Mouse (Mus musculus): ENCODE data around the gene Zrsr1. TPM values are rescaled to one million over a fixed set of nuclear protein-coding genes. Genes with fewer than 3 reads are reported as not detected.

Zrsr1 gene
- polyA plus RNA-seq, 1 experiment, result 3.1 TPM

DNA sequence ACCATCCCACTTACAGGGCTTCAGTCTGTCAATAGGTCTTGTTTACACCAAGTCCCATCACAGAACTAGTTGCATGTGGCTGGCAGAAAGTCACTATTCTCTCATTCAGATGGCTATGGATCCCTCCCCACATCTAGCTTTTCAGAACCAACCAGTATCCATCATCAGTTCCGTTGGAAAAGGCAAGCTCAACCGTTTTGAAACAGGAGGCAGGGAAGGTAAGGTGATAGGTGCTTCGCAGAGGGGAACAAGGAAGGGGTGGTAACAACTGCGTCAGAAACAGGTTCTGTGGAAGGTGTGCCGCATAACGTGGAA, 35.3 kb downstream of the Zrsr1 start:
- peaks cover 11% of the 10 kb centered on the region for H3K4me1 ChIP-seq
- TF ChIP-seq GATA1 (IDR thresholded peaks at IDR 0.05; ENCODE audit: borderline replicate concordance, low read length), result no peak
- no peak for TF ChIP-seq FLI1 (IDR thresholded peaks at IDR 0.05; ENCODE audit: low read length)
- H3K4me3 ChIP-seq (replicated peaks), result peak overlapping the region; percentile 96
- H3K36me3 ChIP-seq (replicated peaks; ENCODE audit: low read length), result peaks cover 35% of the 10 kb centered on the region
- no peaks in the 10 kb centered on the region for H3K9me3 ChIP-seq
- peaks cover 3% of the 10 kb centered on the region for H3K27me3 ChIP-seq (replicated peaks)

DNA sequence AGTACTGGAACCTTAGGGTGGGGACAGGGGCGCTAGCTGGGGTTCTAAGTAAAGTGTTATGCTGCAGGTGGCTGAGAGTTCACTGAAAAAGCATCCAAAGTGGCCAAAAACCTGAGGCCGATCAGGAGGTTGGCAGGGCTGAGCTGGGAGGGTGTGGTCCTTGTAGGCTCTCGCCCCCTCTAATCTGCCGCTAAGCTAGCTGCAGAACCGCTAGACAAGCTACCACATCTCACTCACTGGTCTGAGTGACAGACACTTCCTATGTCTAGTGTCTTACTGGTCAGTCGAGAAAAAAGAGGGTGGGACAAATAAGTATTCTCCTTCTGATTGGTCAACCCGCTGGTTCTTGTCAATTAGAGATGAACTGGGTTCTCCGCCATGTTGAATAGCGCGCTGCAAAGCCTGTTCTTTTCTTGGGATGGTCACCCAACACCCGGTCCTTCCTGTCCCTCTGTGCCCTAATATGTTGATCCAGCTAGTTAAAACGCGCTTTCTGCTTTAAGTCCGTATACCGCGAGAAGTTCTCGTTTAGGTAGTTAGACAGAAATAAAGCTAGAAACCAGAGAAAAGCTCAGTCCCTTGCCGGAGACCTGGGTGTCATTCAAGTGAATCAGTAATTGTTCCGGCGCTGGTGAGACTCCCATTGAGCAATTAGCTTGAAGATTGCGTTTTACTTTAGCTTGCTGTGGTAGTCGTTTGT, 35.8 kb downstream of the Zrsr1 start, which contains the start of gene Fam161a:
Gene Fam161a (plus strand): TSS at position 51 of the 700 bp plus-strand sequence.
- Histone ChIP-seq H3K4me1 (peaks cover 11% of the 10 kb centered on the region), H3K4me3 (replicated peaks) (peak within 1 kb of the TSS; percentile 96), H3K27me3 (replicated peaks) (peaks cover 3% of the 10 kb centered on the region), H3K36me3 (replicated peaks; ENCODE audit: low read length) (peaks cover 30% of the 10 kb centered on the region), H3K9me3 (no peaks in the 10 kb centered on the region)
- TF ChIP-seq GATA1 (IDR thresholded peaks at IDR 0.05; ENCODE audit: borderline replicate concordance, low read length), result no peak
- no peak for TF ChIP-seq FLI1 (IDR thresholded peaks at IDR 0.05; ENCODE audit: low read length)

DNA sequence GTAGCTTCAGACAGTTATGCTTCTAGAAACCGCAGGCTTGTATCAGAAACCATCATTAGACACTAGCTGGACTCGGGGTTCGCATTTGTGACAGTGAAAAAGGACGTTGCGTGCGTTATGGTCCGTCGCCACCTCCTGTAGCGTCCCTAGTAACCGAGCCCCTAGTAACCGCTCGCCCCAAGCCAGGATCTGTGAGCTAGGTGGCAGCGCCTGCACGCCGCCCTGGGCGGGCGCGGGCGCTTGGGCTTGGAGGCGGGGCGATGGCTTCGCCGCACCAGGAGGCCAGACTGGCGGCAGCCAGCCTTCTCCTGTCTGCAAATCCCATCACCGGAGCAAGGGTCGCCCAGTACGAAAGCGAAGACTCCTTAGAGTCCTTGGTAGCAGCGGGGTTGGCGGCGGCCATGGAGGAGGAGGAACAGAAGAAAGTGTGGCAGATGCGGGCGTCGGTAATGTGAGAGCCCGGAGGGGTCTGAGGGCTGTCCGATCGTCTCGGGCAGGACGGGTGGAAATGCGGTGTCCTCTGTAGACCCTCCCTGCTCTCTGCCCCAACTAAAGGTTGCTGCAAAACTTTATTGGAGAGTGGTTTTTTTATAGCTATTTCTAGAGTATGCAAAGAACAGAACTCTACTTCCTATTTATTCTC, 36.5 kb downstream of the Zrsr1 start:
- H3K4me1 ChIP-seq, result peaks cover 11% of the 10 kb centered on the region
- TF ChIP-seq FLI1 (IDR thresholded peaks at IDR 0.05; ENCODE audit: low read length) (no peak), GATA1 (IDR thresholded peaks at IDR 0.05; ENCODE audit: borderline replicate concordance, low read length) (no peak)
- no peaks in the 10 kb centered on the region for H3K9me3 ChIP-seq
- peaks cover 24% of the 10 kb centered on the region for H3K36me3 ChIP-seq (replicated peaks; ENCODE audit: low read length)
- peaks cover 3% of the 10 kb centered on the region for H3K27me3 ChIP-seq (replicated peaks)
- peak overlapping the region; percentile 96 for H3K4me3 ChIP-seq (replicated peaks)

DNA sequence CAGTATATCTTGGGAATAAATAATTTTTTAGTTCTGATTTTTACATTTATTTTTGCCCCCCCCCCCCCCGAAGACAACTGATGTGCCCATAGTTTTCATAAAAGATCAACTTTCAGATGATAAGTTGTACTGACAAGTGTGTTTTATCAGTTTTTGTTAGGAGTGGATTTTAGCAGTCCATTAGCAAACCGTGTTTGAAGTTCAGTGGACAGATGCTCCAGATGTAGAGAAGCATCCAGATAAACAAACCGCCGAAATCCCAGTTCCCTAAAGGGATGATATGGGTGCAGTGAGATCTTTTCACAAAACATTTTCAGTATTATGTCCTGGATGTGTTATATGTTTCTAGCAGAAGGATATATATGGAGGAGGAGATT, 37.0 kb downstream of the Zrsr1 start:
- Histone ChIP-seq H3K9me3 (no peaks in the 10 kb centered on the region), H3K4me1 (peaks cover 11% of the 10 kb centered on the region), H3K4me3 (replicated peaks) (peak overlapping the region; percentile 96), H3K27me3 (replicated peaks) (peaks cover 3% of the 10 kb centered on the region), H3K36me3 (replicated peaks; ENCODE audit: low read length) (peaks cover 18% of the 10 kb centered on the region)
- no peak for TF ChIP-seq FLI1 (IDR thresholded peaks at IDR 0.05; ENCODE audit: low read length)

DNA sequence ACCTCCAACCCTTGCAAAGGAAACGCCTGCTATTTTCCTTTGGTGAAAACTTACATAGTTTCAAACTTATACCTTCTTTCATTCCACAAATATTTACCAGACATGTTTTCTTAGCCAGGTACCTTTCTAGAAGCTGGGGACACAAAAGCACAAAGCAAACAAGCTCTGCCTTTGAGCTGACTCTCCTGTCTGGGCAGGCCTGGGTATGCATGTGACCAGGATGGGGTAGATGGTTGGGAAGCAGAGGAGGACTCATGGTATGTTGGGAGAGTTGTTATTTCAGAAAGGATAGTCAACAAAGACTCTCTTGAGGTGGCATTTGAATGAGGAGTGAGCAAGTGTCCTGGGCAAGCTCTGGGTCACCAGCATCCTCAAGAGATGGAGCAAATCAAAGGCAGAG, 41.3 kb downstream of the Zrsr1 start:
- TF ChIP-seq FLI1 (IDR thresholded peaks at IDR 0.05; ENCODE audit: low read length) (no peak), GATA1 (IDR thresholded peaks at IDR 0.05; ENCODE audit: borderline replicate concordance, low read length) (no peak)
- H3K36me3 ChIP-seq (replicated peaks; ENCODE audit: low read length), result no peaks in the 10 kb centered on the region
- H3K4me1 ChIP-seq, result no peaks in the 10 kb centered on the region; the same call in 1 of the 2 replicates
- no peak overlapping the region for H3K4me3 ChIP-seq (replicated peaks)
- H3K27me3 ChIP-seq (replicated peaks), result peaks cover 4% of the 10 kb centered on the region
- no peaks in the 10 kb centered on the region for H3K9me3 ChIP-seq

DNA sequence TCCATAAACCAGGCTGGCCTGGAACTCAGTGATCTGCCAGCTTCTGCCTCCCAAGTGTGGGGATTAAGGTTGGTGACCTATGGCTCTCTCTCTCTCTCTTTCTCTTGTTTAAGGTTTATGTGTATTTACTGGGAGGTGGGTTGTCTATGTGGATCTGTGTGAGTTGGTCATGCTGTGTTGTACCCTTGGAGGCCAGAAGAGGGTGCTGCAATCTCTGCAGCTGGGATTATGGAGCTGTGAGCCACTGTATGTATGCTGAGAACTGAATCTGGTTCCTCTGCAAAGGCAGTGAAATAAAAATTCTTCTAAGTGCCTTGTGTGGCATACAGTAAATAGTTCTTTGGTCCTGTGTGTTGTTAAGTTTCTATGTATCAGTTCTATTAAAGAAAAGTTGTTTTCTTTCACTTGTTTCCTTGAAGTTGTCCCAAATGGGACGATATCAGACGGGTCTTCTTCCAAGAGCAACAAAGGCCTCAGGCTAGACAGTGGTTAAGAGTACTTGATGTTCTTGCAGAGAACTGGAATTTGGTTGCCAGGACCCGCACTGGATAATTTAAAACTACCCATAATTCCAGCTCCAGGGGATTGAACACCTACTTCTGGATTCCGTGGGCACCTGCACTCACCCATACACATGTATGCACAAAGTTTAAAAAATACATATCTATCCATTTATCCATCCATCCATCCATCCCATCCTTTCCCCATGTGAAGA, 41.9 kb downstream of the Zrsr1 start:
- H3K4me3 ChIP-seq (replicated peaks), result no peak overlapping the region
- peaks cover 4% of the 10 kb centered on the region for H3K27me3 ChIP-seq (replicated peaks)
- H3K4me1 ChIP-seq, result no peaks in the 10 kb centered on the region; the same call in 1 of the 2 replicates
- H3K9me3 ChIP-seq, result peaks cover 5% of the 10 kb centered on the region
- no peaks in the 10 kb centered on the region for H3K36me3 ChIP-seq (replicated peaks; ENCODE audit: low read length)
- TF ChIP-seq GATA1 (IDR thresholded peaks at IDR 0.05; ENCODE audit: borderline replicate concordance, low read length) (no peak), FLI1 (IDR thresholded peaks at IDR 0.05; ENCODE audit: low read length) (no peak)

DNA sequence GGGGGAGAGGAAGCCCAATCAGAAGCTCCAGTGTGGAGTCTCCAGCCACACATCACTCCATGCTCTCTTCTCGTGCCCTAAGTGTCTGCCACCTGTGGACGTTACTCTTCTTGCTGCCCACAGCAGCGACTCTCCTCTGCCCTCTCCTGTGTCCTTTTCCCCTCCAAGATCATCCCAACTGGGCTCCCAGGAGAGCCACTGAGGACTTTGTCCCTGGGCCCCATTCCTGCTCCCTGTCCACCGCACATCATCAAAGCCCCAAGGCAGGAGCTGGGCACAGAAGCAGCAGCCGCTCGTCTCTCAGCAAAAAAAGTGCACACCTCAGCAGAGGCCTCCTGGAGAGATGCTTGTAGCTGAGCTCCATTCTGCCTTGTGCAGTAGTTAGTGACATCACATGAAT, 43.2 kb downstream of the Zrsr1 start:
- H3K27me3 ChIP-seq (replicated peaks), result peaks cover 4% of the 10 kb centered on the region
- peaks cover 6% of the 10 kb centered on the region for H3K9me3 ChIP-seq
- no peak overlapping the region for H3K4me3 ChIP-seq (replicated peaks)
- no peaks in the 10 kb centered on the region for H3K4me1 ChIP-seq
- TF ChIP-seq GATA1 (IDR thresholded peaks at IDR 0.05; ENCODE audit: borderline replicate concordance, low read length), result no peak
- no peak for TF ChIP-seq FLI1 (IDR thresholded peaks at IDR 0.05; ENCODE audit: low read length)
- H3K36me3 ChIP-seq (replicated peaks; ENCODE audit: low read length), result no peaks in the 10 kb centered on the region

DNA sequence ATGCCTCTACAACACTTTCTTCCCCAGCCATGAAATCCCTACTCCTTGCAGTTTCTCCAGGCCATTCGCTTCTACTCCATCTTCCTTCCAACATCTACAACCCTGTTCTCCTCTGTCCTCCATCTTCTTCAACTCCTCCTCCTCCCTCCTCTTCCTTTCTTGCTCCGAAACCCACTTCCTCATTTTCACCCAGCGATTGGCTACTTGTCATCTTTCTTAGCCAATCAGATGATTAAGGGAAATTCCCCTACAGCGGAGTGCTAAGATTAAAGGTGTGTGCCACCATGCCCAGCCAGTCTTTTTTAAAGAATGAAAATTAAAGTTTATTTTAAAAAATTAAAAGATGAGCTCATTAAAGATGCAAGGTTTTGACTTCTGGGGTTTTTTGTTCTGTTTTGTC, 46.1 kb downstream of the Zrsr1 start:
- Histone ChIP-seq H3K4me1 (no peaks in the 10 kb centered on the region), H3K36me3 (replicated peaks; ENCODE audit: low read length) (no peaks in the 10 kb centered on the region), H3K9me3 (peaks cover 6% of the 10 kb centered on the region), H3K27me3 (replicated peaks) (peaks cover 1% of the 10 kb centered on the region), H3K4me3 (replicated peaks) (no peak overlapping the region)
- TF ChIP-seq GATA1 (IDR thresholded peaks at IDR 0.05; ENCODE audit: borderline replicate concordance, low read length), result no peak
- no peak for TF ChIP-seq FLI1 (IDR thresholded peaks at IDR 0.05; ENCODE audit: low read length)

DNA sequence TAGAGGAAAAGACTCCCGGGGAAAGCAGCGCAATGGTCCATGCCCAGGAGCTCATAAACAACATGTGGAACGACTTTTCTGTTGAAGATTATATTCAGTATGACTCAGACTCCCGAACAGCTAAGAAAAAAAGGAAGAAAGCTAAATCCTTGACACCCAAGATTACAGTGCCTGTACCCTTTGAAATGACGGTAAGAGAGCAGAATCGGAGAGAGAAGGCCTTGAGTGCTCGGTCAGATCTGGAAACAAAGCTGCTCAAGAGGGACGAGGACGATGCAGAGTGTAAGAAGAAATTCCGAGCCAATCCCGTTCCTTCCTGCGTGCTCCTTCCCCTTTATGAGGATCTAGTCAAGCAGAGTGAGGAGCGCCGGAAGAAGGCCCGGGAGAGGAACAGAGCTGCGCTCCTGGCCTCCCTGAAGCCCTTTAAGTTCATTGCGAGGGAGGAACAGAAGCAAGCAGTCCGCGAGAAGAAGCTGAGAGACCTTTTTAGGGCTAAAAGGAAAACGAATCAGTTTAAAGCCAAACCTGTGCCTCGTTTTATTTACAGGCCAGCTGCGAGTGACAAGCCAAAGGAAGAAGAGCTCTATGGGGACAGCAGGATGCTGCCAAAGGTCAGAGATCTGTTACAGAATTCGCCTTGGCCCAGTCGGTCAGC, 48.4 kb downstream of the Zrsr1 start:
- peaks cover 6% of the 10 kb centered on the region for H3K9me3 ChIP-seq
- TF ChIP-seq GATA1 (IDR thresholded peaks at IDR 0.05; ENCODE audit: borderline replicate concordance, low read length) (no peak), FLI1 (IDR thresholded peaks at IDR 0.05; ENCODE audit: low read length) (no peak)
- H3K4me3 ChIP-seq (replicated peaks), result no peak overlapping the region
- peaks cover 1% of the 10 kb centered on the region for H3K27me3 ChIP-seq (replicated peaks)
- H3K4me1 ChIP-seq, result no peaks in the 10 kb centered on the region
- no peaks in the 10 kb centered on the region for H3K36me3 ChIP-seq (replicated peaks; ENCODE audit: low read length)

All from megakaryocyte, embryonic 14.5 days (primary cell).